Mouse (Mus musculus) embryonic facial prominence, embryonic 15.5 days (tissue): Measurements from ENCODE around the gene Aff1. TPM values are rescaled to one million over a fixed set of nuclear protein-coding genes. Genes with fewer than 3 reads are reported as not detected.

Experiments used
- ATAC-seq: fragments of 200-750 bp; cut with Nextera tagmentation; 2 replicates; pipeline ENCODE4 v1.8.0; 2017; ENCODE audit warnings: low read depth, moderate TSS enrichment; ENCODE audit not compliant: insufficient number of reproducible peaks, low FRiP score, low TSS enrichment
- H3K27ac ChIP-seq: fragments of 300-500 bp; sonication (generic); replicated peaks from 2 replicates; pipeline ENCODE4 v1.5.1; 2015; ENCODE audit warnings: mild to moderate bottlenecking, inconsistent platforms
- H3K27me3 ChIP-seq: fragments of 300-500 bp; sonication (generic); 2 replicates; pipeline ENCODE4 v1.6.1; 2015; ENCODE audit warnings: inconsistent platforms
- H3K36me3 ChIP-seq: fragments of 300-500 bp; sonication (generic); 2 replicates; pipeline ENCODE4 v1.6.1; 2015; ENCODE audit warnings: mild to moderate bottlenecking, inconsistent platforms
- H3K4me1 ChIP-seq: fragments of 300-500 bp; sonication (generic); 2 replicates; pipeline ENCODE4 v1.6.1; 2015; ENCODE audit warnings: inconsistent platforms
- H3K4me2 ChIP-seq: fragments of 300-500 bp; sonication (generic); replicated peaks from 2 replicates; pipeline ENCODE4 v1.6.1; 2015; ENCODE audit warnings: mild to moderate bottlenecking, inconsistent platforms
- H3K4me3 ChIP-seq: fragments of 300-500 bp; sonication (generic); replicated peaks from 2 replicates; pipeline ENCODE4 v1.5.1; 2015; ENCODE audit warnings: mild to moderate bottlenecking, inconsistent platforms
- H3K9ac ChIP-seq: fragments of 300-500 bp; sonication (generic); 2 replicates; pipeline ENCODE4 v1.6.1; 2015; ENCODE audit warnings: inconsistent platforms
- H3K9me3 ChIP-seq: fragments of 300-500 bp; sonication (generic); replicated peaks from 2 replicates; pipeline ENCODE4 v1.6.1; 2016; ENCODE audit warnings: inconsistent platforms
- WGBS: fragments of 180-500 bp; shearing (Covaris S2); methylation state at CpG from one replicate; pipeline ENCODE4 v1.1.7; 2015; 5-methylcytosine and 5-hydroxymethylcytosine counted together
- polyA plus RNA-seq: library from polyadenylated mRNA; unstranded; fragments of >200 nt; fragmentation: Nextera tagmentation; extraction: Ambion mirVana; gene quantifications from 2 replicates; pipeline ENCODE4 v1.2.1, GENCODE M21; 2015

The Aff1 gene
- polyA plus RNA-seq, 1 experiment from 2014 or later: 7.1 TPM

DNA sequence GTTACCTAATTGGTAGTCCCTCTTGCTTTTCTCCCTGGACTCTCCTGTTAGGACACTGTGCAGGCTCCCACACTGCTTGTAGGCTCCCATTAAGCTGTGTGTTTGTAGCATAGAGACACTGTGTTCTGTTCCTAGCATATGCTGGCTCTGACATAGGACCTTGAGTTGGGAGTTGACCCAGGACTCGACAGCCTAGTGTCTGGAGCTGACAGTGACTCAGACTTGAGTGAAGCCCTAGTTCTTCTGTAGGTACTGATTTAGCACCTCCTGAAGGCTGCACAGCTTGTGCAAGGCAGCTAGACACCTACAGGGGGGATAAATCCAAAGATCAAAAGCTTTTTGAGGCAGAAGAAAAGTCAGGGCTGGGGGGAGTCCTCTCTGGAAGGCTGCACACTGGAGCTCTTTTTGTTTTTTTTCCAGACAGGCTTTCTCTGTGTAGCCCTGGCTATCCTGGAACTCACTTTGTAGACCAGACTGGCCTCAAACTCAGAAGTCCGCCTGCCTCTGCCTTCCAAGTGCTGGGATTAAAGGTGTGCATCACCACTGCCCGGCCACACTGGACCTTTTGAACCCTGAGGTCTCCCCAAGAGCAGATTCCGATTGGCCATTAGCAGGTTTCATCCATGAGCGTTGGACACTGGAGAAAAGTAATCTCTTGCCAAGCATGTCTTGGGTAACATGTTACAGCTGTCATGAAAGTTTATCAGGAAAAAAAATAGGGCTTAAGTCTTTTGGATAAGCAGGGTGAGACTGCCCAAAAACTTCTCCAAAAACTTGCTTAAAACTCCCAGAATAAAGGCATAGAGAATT lies 48.1 kb downstream of the Aff1 start:
- Histone ChIP-seq H3K9me3 (no peaks in the 10 kb centered on the region), H3K36me3 (no peaks in the 10 kb centered on the region), H3K4me1 (peaks cover 14% of the 10 kb centered on the region; the same call in 1 of the 2 replicates), H3K27me3 (no peaks in the 10 kb centered on the region), H3K27ac (no peak overlapping the region), H3K9ac (no peak overlapping the region), H3K4me3 (no peak overlapping the region), H3K4me2 (no peak overlapping the region)
- ATAC-seq: no peak
- WGBS: 70% methylated on average over 5 of the region's 5 CpGs

DNA sequence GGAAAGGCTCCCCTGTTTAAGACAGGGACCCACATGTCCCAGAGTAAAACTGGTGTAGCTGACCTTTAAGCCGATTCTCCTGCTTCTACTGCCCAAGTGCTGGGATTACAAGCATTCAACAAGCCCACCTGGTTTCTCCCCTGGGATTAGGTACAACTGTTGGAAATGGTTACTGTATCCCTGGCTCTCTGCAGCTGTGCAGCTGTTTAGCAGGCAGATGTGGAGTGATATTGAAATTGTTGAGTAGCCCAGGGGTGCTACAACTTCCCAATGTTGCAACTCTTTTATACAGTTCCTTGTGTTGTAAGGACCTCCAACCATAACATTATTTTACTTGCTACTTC lies 48.7 kb downstream of the Aff1 start:
- no peaks in the 10 kb centered on the region for H3K36me3 ChIP-seq
- no peak overlapping the region for H3K27ac ChIP-seq
- no peak overlapping the region for H3K9ac ChIP-seq
- H3K9me3 ChIP-seq: no peaks in the 10 kb centered on the region
- no peak overlapping the region for H3K4me2 ChIP-seq
- no peak overlapping the region for H3K4me3 ChIP-seq
- H3K27me3 ChIP-seq: no peaks in the 10 kb centered on the region
- WGBS: 70% methylated on average over 1 of the region's 1 CpGs
- no peak for ATAC-seq
- H3K4me1 ChIP-seq: peaks cover 14% of the 10 kb centered on the region; the same call in 1 of the 2 replicates

DNA sequence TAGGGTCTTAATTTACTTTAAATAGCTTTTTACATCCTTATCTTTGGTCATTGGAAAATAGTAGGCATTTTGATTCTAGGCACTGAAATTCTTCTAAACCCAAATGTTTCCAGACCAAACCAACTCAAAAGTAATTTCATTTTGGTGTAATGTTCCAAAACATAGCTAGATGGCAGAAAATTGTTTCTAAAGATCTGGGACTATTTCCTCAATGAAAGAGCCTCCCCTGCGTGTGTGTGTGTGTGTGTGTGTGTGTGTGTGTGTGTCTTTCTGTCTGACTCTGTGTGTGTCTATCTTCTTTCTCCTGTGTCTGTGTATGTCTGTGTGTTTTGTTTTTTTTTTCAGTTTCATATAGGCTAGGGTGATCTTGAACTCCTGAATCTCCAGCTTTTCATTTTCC lies 49.3 kb downstream of the Aff1 start:
- no peaks in the 10 kb centered on the region for H3K9me3 ChIP-seq
- H3K36me3 ChIP-seq: no peaks in the 10 kb centered on the region
- 19% methylated on average over 1 of the region's 1 CpGs for WGBS
- no peaks in the 10 kb centered on the region for H3K27me3 ChIP-seq
- ATAC-seq: no peak
- H3K27ac ChIP-seq: no peak overlapping the region
- peaks cover 14% of the 10 kb centered on the region; the same call in 1 of the 2 replicates for H3K4me1 ChIP-seq
- no peak overlapping the region for H3K9ac ChIP-seq
- H3K4me3 ChIP-seq: no peak overlapping the region
- no peak overlapping the region for H3K4me2 ChIP-seq

GRCm38 (mm10) chr5:103741992-103742391 lies 49.8 kb downstream of the Aff1 start:
- Histone ChIP-seq H3K9me3 (no peaks in the 10 kb centered on the region), H3K4me2 (no peak overlapping the region), H3K36me3 (no peaks in the 10 kb centered on the region), H3K9ac (no peak overlapping the region), H3K4me1 (peaks cover 13% of the 10 kb centered on the region; the same call in 1 of the 2 replicates), H3K27me3 (no peaks in the 10 kb centered on the region), H3K4me3 (no peak overlapping the region), H3K27ac (no peak overlapping the region)
- 90% methylated on average over 2 of the region's 2 CpGs for WGBS
- no peak for ATAC-seq

DNA sequence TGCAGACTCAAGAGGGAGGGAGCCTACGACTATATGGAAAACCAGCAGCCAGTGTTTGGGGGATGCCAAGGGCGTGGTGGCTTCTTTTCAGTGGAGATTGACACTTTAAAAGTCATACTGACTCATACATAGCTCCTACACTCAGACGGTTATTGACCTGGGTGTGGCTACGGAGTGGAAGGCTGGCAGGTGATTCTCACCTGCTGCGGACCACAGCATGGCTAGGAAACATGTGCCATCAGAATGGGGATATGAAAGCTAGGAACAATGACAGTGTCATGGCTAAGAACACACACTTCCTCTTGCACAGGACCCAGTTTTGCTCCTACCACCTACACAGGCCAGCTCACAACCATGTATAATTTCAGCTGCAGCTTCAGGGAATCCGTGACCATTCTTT lies 52.4 kb downstream of the Aff1 start:
- Histone ChIP-seq H3K4me3 (no peak overlapping the region), H3K27me3 (no peaks in the 10 kb centered on the region), H3K27ac (no peak overlapping the region), H3K4me2 (no peak overlapping the region), H3K9ac (no peak overlapping the region), H3K36me3 (no peaks in the 10 kb centered on the region), H3K9me3 (no peaks in the 10 kb centered on the region), H3K4me1 (no peaks in the 10 kb centered on the region)
- no peak for ATAC-seq
- 68% methylated on average over 6 of the region's 6 CpGs for WGBS

GRCm38 (mm10) chr5:103745635-103746034 lies 53.5 kb downstream of the Aff1 start:
- Histone ChIP-seq H3K9ac (no peak overlapping the region), H3K36me3 (no peaks in the 10 kb centered on the region), H3K4me1 (0 out of 2 replicates have a peak, but pooled peaks cover 4% of the 10 kb centered on the region), H3K27ac (no peak overlapping the region), H3K27me3 (no peaks in the 10 kb centered on the region), H3K9me3 (no peaks in the 10 kb centered on the region), H3K4me2 (no peak overlapping the region), H3K4me3 (no peak overlapping the region)
- WGBS: 93% methylated on average over 1 of the region's 1 CpGs
- ATAC-seq: no peak

GRCm38 (mm10) chr5:103746561-103747085 lies 54.4 kb downstream of the Aff1 start:
- ATAC-seq: no peak
- no peaks in the 10 kb centered on the region for H3K27me3 ChIP-seq
- no peak overlapping the region for H3K4me2 ChIP-seq
- no peaks in the 10 kb centered on the region for H3K9me3 ChIP-seq
- no peak overlapping the region for H3K4me3 ChIP-seq
- H3K27ac ChIP-seq: no peak overlapping the region
- H3K4me1 ChIP-seq: 0 out of 2 replicates have a peak, but pooled peaks cover 4% of the 10 kb centered on the region
- H3K9ac ChIP-seq: no peak overlapping the region
- no peaks in the 10 kb centered on the region for H3K36me3 ChIP-seq
- WGBS: 88% methylated on average over 3 of the region's 3 CpGs

GRCm38 (mm10) chr5:103747098-103747497 lies 54.9 kb downstream of the Aff1 start:
- Histone ChIP-seq H3K4me2 (no peak overlapping the region), H3K27ac (no peak overlapping the region), H3K9ac (no peak overlapping the region), H3K4me1 (0 out of 2 replicates have a peak, but pooled peaks cover 4% of the 10 kb centered on the region), H3K36me3 (no peaks in the 10 kb centered on the region), H3K27me3 (no peaks in the 10 kb centered on the region), H3K9me3 (no peaks in the 10 kb centered on the region), H3K4me3 (no peak overlapping the region)
- no peak for ATAC-seq
- 83% methylated on average over 2 of the region's 2 CpGs for WGBS

- no peak overlapping the region for H3K4me2 ChIP-seq
- no peak for ATAC-seq
- no peaks in the 10 kb centered on the region for H3K27me3 ChIP-seq
- H3K27ac ChIP-seq: no peak overlapping the region
- no peaks in the 10 kb centered on the region for H3K9me3 ChIP-seq
- no peak overlapping the region for H3K4me3 ChIP-seq
- H3K4me1 ChIP-seq: peaks cover 12% of the 10 kb centered on the region; the same call in 1 of the 2 replicates
- H3K36me3 ChIP-seq: no peaks in the 10 kb centered on the region
- H3K9ac ChIP-seq: no peak overlapping the region
These were observed 56.2 kb downstream of the Aff1 start for GRCm38 (mm10) chr5:103748343-103748742.

- Histone ChIP-seq H3K9ac (no peak overlapping the region), H3K4me2 (no peak overlapping the region), H3K9me3 (no peaks in the 10 kb centered on the region), H3K4me1 (peaks cover 12% of the 10 kb centered on the region; the same call in 1 of the 2 replicates), H3K36me3 (no peaks in the 10 kb centered on the region), H3K27me3 (no peaks in the 10 kb centered on the region), H3K4me3 (no peak overlapping the region), H3K27ac (no peak overlapping the region)
- WGBS: 30% methylated on average over 7 of the region's 7 CpGs
- no peak for ATAC-seq
These were observed 57.5 kb downstream of the Aff1 start for GRCm38 (mm10) chr5:103749465-103750285.
